Mouse (Mus musculus): ENCODE data around the gene Shkbp1.

The Shkbp1 gene

DNA sequence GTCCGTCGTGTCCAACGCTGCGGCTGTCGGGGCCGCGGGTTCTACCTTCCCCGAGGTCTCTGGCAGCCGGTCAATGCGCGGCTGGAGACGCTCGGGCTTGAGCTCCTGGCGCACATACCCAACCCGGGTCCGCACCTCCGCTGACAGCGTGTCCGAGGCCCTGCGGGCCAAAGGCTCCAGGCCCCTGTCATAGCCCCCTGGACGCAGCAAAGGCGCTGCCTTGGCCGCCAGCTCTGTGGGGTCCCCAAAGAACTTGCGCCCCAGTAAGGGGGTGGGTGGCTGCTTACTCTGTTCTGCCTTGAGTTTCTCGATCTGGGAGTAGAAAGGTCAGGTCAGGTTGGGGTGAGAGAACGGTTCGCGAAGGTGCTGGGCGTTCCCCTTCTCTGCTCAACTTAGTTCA lies 8.6 kb upstream of the Shkbp1 start:
- no peak for DNase-seq

DNA sequence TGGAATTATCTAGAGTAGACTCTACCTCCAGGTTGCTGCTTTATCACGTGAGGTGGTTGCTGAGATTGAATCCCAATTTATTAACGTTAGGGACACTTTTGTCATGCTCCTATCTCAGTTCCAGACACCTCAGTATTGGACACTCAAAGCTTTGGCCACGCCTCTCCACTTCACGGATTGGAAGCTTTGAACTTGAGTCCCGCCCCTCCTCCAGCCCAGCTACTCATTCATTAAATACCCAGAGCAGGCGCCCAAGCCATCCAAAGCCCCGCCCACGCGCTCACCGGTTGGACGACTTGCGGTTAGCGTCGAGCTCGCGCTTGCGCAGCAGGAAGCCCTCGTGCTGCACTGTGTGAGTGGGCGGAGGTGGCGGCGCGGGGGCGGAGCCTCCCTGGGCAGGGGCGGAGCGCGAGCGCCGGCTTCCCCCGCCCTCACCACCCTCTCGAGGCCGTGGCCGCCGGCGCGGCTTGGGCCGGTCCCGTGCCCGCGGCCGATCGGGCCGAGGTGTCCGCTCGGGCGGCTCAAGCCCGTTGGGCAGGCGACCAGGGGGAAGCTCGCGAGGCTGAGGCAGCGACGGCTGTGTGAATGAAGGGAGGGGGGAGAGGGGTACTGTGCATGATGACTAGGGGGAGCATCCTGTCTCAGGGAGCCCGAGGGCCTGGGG lies 5.6 kb upstream of the Shkbp1 start:
- DNase-seq = peak; percentile 98

DNA sequence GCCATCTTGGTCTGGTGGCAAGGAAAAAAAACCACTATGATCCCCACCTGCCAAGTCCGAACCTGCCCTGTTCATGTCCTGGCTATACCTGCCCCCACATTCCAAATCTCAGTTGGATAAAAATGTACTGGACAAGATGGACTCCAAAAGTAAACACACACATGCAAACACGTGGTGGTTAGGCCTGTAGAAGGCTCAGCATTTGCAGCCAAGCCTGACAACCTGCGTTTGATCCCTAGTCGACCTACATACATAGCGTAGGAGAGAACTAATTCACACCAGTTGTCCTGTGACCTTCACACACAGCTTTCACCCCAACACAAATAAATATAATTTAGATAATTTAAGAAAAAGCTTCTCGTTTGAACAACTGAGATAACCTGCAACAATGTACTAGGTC lies 4.9 kb upstream of the Shkbp1 start:
- no peak for DNase-seq

DNA sequence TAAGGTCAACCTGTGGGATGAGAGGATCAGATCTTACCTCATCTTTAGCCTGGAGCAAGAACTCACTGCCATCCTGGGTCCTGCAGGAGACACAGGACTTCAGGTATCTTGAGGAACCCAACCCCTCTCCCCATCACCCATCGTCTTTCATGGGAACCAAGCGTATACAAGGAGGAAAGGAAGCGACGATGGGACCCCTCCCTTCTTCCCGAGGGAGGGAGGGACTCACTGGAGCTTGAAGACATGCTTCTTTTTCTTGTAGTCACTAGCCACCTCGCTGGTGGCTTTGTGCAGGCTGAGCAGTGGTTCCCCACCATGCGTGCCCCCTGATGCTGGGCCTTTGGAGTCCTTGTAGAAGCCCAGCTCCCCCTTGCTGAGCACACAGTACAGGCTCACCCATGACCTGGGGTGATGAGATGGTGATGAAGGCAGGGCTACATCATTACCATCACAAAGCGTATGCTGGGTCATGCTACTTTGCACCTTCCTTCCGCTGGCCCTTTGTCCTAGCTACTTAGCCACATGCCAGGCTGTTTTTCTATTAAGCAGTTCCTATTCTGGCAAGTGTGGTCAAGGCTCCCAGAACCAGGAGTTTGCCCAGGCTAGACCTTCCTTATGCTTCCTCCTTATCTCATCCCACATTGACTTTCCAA lies 4.0 kb upstream of the Shkbp1 start:
- DNase-seq = no peak

DNA sequence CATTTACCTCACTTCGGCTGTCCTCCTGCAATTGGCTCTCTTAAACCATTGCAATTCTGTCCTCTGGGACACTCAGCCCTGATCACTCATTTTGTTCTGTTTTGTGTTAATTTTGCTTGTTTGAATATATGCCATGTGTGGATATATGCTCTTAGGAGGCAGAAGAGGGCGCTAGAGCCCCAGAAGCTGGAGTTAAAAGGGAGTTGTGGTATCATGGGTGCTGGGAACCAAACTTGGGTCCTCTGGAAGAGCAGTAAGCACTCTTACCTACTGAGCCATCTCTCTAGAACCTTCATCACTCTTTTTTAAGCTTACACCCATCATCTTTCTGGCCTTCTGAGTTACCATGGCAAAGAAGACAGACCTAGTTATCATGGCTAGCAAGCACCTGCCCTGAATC lies 3.3 kb upstream of the Shkbp1 start:
- no peak for DNase-seq

DNA sequence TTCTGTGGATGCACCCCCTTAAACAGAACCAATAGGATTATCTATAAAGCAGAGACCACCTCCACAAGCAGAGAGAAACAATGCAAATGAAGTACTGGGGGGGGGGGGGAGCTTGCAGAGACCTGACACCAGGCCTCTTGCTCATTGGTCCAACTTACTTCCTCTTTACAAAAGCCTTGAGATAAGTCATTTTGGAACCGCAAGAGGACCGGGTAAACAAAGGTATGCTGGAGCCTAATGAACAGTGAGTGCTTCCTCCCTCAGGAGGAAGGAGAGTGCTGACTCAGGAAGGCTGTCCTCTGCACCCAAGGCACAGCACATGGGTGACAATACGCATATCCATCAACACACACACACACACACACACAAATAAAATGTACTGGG lies 1.8 kb upstream of the Shkbp1 start:
- DNase-seq = no peak

DNA sequence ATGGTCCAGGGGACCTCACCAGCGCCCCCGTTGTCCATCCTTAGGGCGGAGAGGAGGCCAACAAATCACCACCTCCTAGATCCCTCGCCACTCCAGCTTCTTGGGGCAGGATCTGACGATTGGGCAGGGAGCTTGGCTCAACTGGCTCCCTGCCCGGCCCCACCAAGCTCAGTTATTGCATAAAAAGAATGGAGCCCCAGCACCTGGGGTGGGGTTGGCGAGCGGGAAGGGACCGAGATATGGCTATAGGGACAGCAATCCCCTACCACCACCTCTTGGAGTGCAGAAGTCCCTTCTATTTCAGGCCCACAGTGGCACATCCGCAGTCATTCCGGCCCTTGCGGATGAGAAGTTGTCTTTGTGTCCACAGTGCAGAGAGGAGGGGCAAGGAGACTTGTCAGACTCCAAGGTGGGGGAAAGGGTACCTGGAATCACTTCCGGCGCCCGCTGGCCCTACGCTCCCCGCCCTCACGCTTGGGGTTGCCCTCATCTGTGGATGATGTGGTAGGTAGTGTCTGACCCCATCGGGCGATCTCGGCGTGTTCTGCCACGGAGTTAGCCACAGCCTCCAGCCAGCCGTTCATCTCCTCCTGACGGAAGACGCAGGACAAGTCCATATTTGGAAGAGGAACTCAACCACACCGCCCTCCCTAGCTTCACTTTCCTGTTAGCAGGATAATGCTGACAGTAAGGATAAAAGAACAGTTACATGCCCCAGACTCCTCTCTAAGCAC lies 1.2 kb upstream of the Shkbp1 start, which contains the start of gene Gm20479:
TSS of gene Gm20479 (minus strand) at position 559 of the 734 bp plus-strand sequence.
- DNase-seq = no peak

DNA sequence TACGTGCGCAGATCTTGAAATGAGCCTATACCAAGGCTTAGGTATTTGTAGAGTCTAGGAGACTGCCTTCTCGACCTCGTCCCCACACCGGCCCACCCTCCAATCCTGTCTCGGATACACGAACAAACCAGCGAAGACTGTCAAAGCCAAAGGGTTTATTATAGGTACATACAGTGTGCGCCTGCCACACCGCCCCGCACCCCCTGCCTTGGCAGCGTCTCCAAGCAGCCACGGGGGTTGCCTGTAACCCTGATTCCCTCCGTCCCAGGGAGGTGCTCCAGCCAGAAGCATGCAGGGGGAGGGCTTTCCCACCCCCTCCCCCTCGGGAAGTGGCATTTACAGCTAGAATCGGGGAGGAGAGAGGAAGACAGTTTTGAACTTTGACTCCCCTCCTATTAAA lies 429 bp upstream of the Shkbp1 start:
- DNase-seq = no peak

DNA sequence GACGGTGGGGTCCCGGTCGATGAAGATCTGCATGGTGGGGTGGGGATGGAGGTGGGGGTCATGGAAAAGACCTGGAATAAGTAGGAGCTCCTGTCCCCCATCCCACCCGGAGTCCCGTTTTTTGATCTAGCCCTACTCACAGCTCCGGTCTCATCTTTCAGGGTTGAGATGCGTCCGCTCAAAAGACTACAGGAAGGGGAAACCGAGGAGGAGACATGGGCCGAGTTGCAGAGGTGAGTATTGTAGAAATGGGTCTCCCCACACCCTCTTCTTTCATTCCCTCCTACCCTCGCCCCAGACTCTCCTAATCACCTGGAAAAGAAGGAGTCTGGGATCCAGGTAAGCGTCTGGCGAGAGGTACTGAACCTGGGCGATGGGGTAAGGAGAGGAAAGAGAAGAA lies 558 bp downstream of the Shkbp1 start:
- no peak for DNase-seq

DNA sequence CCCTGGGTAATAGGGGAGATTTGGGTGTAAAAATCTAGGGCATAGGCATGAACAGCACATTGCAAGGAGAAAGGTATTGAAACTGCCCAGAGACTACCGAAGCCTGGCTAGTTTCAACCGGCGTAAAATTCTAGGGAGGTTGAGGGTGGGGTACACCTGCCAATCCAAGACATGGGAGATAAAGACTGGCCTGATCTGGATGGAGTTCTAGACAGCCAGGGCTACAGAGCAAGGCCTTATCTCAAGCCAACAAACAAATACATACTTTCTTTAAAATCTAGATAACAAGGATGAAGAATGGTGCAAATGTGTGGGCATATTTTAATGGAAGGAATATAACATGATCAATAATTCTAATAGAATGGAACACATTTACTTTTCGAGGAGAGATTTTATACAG lies 1.0 kb downstream of the Shkbp1 start:
- DNase-seq = no peak

DNA sequence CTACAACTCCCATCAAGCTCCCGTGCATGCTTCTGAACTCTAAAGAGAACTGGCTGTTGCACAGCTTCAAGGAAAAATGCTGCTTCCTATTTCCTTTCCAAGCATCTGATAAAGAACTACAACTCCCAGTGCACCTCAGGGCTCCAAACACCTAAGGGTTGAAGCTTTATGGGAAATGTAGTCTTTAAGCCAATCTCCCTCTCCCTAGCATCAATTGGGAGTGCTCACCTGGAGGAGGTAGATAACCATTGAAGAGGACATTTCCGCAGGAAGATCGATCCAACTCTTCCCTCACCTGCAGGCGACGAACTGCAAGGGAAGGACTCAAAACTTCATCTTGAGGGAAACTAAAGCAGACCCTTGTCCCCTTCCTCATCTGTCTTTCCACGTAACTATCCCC lies 1.7 kb downstream of the Shkbp1 start:
- no peak for DNase-seq

DNA sequence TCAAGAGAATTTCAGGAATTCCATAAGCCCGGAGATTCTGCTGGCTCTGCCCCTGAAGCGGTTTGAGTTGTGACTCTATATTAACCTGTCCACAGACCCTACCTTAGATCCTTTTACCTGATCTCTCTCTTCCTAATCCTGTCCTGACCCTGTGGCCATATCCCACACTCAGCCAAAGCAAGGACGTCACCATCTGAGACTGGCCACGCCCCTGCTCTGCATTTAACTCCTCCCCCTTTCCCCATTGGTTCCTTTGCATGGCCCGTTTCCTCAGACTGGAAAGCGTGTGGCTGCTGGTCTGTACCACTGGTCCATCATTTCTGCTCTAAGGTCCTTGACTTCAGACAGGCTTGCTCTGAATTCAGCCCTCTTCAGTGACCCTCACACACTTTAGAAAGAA lies 10.4 kb downstream of the Shkbp1 start:
- DNase-seq = no peak

DNA sequence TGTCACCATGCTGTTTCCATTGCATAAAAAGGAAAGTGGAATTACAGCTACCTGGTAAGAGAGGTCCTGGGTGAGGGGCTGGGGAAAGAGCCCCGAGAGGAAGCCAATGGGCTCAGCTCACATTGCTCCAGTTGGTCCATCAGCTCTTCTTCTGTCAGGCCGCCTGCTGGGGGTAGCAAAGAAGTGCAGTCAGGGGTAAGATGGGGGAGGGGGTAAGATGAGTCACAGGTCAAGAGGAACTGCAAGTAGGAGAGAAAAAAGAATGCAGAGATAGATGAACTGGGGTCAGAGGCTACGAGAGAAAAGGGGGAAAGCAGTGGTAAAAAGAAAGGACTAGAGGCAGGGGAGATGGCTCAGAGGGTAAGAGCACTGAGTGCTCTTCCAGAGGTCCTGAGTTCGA lies 13.2 kb downstream of the Shkbp1 start:
- DNase-seq = no peak

DNA sequence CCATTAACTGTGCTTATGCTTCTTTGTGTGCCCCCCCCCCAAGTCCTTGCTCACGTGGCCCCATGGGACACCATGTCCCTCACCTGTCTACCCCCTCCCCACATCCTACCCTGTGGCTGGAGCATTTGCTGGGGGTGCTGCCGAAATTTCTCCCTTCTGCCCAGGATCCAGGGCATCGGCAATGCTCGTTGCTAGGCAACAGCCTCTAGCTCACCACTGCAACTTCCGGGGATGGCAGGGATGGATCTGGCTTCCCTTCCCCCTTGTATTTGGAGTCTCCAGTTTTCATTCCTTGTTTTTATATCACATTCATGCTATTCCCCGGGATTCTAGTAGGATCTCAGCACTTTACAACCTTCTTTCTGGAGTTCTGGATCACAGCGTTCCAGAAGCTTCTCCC lies 16.3 kb downstream of the Shkbp1 start:
- DNase-seq = peak; percentile 84

DNA sequence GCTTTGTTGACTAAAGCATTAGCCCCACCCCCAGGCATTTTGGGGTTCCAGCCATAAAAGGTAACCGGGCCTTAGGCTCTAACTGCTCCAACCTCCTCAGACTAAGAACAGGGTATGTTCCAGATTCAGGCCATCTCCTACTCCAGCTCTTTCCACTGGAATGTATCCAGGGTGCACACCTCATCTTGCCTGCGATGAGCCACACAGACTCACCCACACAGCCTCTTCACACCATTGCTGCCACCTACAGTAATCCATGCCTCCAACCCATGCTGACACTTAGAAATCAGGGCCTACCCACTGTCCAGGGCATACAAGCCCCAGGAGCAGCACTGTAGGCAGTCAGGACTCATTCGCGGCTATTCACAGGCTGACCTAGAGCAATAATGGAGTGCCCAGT lies 16.7 kb downstream of the Shkbp1 start:
- peak; percentile 69 for DNase-seq

DNA sequence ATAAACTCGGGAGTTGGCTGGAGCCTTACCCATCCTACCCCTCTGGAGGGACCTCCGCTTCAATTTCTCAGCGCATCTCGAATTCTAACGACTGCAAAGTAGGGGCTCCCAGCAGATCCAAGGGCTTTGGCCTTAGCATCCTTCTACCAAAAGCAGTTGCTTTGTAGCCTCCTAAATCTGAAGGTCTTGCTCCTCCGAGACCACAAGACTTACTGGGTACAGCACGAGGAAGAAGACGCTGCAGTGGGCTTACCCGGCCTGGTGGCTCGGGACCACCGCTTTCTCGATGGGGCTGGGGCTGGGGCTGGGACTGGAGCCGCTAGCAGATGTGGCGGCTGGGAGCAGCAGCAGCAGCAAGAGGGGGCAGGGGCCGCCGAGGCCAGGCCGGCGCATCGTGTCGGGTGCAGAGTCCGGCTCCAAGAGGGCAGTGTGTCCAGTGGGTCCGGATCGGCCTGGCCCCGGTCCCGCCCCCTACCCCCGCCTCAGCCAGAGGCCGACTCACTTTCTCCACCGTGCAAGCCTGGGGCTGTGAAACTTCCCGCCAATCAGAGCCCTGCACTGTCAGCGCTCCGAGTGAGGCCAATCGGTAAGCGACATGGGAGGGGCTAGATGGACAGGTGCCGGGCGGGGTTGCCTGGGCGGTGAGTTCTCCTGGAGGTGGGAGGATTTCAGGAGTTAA lies 18.5 kb downstream of the Shkbp1 start, which contains the start of gene Ltbp4:
TSS of gene Ltbp4 (minus strand) at position 518 of the 679 bp plus-strand sequence.
- DNase-seq = no peak

DNA sequence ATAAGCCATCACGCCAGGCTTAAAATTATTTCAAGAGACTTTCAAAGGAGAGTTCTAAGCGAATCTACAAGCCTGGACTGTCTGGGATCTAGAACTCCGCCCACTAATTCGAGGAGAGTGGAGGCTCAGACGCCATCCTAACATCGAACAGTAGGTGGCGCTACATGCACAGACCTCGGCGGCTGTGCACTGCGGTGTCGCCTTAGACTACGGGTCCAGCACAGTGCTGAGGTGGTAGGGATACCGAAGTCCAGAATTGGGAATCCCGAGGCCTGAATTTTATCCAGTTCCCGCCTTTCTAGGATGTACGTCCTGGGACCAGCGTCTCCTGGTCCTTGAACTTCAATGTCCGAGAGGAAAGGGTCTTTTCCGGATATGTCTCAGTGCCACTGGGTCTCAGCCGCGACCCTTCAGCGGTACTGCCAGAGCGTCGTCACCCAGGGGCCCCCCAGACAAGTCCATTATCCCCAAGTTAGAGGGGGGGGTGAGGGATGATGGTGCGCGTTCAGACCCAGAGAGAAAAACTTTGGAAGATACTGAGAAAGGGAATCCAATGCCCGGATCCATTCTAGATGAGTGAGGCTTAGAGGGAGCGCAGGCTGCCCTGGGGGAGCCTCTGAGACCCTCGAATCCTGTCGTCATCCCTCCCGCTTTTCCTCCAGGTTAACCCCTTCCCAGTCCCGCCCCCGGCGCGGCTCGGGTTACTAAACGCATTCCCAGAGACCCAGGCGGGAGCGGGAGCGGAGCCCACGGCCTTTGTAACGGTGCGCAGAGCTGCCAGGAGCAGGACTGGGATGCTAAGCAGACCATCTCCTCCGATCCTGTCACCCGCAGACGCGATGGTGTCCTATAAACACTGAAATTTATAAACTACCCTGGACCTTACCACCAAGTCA lies 19.6 kb downstream of the Shkbp1 start:
- peak; percentile 92 for DNase-seq

DNA sequence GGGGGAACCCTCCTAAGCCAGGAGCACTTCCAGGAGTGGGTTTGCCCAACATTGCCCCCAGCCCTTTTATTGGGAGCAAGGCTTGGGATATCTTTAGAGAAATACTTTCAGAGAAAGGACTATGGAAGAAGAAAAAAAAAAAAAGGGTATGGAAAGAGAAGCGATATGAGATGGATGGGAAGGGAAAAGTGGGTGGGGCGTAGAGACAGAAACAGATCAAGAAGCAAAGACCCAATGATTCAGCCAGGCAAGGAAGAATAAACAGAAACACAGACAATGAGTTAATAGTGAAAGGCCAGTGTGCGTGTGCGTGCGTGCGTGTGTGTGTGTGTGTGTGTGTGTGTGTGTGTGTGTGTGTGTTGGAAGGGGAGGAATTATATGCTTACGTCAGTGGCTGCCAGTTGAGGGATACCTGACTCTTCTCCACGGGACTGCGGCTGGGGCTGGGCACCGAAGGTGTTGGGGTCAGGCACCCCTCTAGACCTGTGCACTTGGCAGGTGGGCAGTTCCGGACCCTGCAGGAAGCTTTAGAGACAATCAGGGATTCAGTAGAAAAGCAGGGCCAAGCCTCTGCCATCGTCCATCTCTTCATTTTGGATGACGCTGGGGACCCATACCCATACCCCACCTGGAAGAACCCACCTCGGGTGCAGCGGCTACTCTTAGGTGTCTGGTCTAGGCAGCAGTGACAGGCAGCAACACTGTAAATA lies 20.7 kb downstream of the Shkbp1 start:
- DNase-seq = no peak

DNA sequence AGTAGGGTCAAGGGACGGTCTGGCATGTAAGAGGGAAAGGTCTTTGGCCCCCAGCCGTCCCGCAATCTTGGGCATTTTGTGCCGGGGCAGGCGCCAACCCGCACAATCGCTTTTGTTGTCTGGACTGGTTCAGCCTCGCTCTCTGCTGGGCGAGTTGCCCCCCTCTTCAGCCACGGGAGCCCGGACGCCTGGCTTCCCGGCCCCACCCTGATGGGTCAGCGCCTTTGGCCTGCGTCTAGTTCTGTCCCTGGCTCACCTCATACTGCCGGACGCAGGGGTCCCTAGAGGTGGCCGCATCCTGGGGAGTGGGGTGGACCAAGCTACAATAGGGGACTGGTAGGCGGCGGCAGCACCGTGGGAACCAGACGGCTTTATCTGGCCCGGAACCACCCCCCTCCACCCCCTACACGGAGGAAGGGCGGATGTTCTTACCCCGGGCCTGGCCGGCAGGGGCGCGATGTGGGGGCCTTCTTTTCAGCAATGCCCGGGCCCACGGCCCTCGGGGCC lies 21.4 kb downstream of the Shkbp1 start:
- no peak for DNase-seq

DNA sequence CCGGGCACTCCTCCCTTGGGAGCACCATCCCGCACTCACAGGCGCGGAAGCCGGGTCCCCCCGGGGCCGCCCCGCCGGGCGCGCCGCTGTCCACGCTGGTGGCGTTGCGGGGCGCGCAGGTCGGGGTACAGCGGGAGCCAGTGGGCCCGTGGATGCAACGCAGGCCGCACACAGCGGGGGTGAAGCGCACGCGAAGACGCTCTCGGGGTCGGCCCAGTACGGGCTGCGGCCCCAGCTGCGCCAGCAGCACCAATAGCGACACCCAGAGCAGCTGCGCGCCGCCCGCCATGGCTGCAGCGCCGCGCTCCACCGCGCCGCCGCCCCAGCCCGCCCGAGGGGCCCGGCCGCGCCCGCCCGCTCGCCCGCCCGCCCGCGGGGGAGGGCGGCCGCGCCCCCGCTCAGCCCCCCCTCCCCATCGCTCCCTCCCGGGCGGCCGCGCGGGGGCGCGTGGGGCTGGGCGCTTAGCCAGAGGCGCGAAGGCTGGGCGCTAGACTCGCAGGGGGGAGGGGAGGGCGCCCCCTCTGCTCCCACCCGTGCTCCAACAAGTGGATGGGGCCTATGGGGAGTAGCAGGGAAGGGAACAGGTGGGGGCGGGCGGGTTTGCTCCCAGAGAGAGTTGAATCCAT lies 22.4 kb downstream of the Shkbp1 start:
- no peak for DNase-seq
